Mouse (Mus musculus) kidney, postnatal 0 days (tissue): ENCODE data around the gene Mapkbp1. TPM values are rescaled to one million over a fixed set of nuclear protein-coding genes. Genes with fewer than 3 reads are reported as not detected.
A peak's percentile ranks its signal among the peaks of the same experiment; 100 is the strongest.

Source experiments
- ATAC-seq: fragments of 200-750 bp; cut with Nextera tagmentation; replicated peaks from 2 replicates; pipeline ENCODE4 v1.8.0; 2017; ENCODE audit warnings: low read depth, moderate number of reproducible peaks, moderate TSS enrichment, moderate library complexity; ENCODE audit not compliant: low FRiP score
- DNase-seq: peaks from one replicate; pipeline ENCODE4 v3.0.0-alpha.2; 2016; ENCODE audit warnings: low spot score
- H3K27ac ChIP-seq: fragments of 300-500 bp; sonication (generic); 2 replicates; pipeline ENCODE4 v1.5.1; 2014; ENCODE audit warnings: mild to moderate bottlenecking
- H3K27me3 ChIP-seq: fragments of 300-500 bp; sonication (generic); 2 replicates; pipeline ENCODE4 v1.6.1; 2014; ENCODE audit warnings: low read length, mixed read lengths; ENCODE audit not compliant: insufficient read depth
- H3K36me3 ChIP-seq: fragments of 300-500 bp; sonication (generic); 2 replicates; pipeline ENCODE4 v1.6.1; 2014; ENCODE audit warnings: low read length, mixed read lengths; ENCODE audit not compliant: insufficient read depth
- H3K4me1 ChIP-seq: fragments of 300-500 bp; sonication (generic); replicated peaks from 2 replicates; pipeline ENCODE4 v1.6.1; 2014; ENCODE audit warnings: antibody characterized with exemption, low read length, mixed read lengths; ENCODE audit not compliant: insufficient read depth
- H3K4me2 ChIP-seq: fragments of 300-500 bp; sonication (generic); 2 replicates; pipeline ENCODE4 v1.6.1; 2014; ENCODE audit warnings: mild to moderate bottlenecking, low read length, moderate library complexity, mixed read lengths
- H3K4me3 ChIP-seq: fragments of 300-500 bp; sonication (generic); replicated peaks from 2 replicates; pipeline ENCODE4 v1.5.1; 2014; ENCODE audit warnings: low read depth, low read length
- H3K9ac ChIP-seq: fragments of 300-500 bp; sonication (generic); 2 replicates; pipeline ENCODE4 v1.6.1; 2014; ENCODE audit warnings: low read depth, low read length
- H3K9me3 ChIP-seq: fragments of 300-500 bp; sonication (generic); replicated peaks from 2 replicates; pipeline ENCODE4 v1.6.1; 2016; ENCODE audit warnings: low read length, inconsistent platforms, mixed read lengths
- CTCF ChIP-seq: IDR thresholded peaks from 2 replicates; pipeline ENCODE4 v1.5.1; 2016; ENCODE audit warnings: antibody characterized with exemption, low read depth, mild to moderate bottlenecking, moderate library complexity
- WGBS: fragments of 180-500 bp; shearing (Covaris S2); extraction: QIAGEN DNeasy Blood & Tissue Kit; methylation state at CpG from one replicate; pipeline ENCODE4 v1.1.7; 2014; 5-methylcytosine and 5-hydroxymethylcytosine counted together
- polyA plus RNA-seq: library from polyadenylated mRNA; unstranded; fragments of >200 nt; fragmentation: Nextera tagmentation; extraction: Ambion mirVana; gene quantifications from 2 replicates; pipeline ENCODE4 v1.2.1, GENCODE M21; 2015

Mapkbp1 gene
- 1.9 and 2.0 TPM in 2 replicates for polyA plus RNA-seq

- Histone ChIP-seq H3K27me3 (no peaks in the 10 kb centered on the region), H3K4me3 (peak within 1 kb of the TSS; percentile 87), H3K4me1 (peaks cover 9% of the 10 kb centered on the region; the same call in 1 of the 2 replicates), H3K36me3 (0 out of 2 replicates have a peak, but pooled peaks cover 2% of the 10 kb centered on the region), H3K9me3 (no peaks in the 10 kb centered on the region), H3K27ac (peak within 1 kb of the TSS; percentile 77), H3K4me2 (peak within 1 kb of the TSS; percentile 68), H3K9ac (peak within 1 kb of the TSS; percentile 84)
- DNase-seq = no peak
- ATAC-seq = peak; percentile 91
- under 1% methylated on average over 19 of the region's 19 CpGs for WGBS
- no peak; the same call in 1 of the 2 replicates for TF ChIP-seq CTCF
Measured at GRCm38 (mm10) chr2:119972537-119972879, at the start of gene Mapkbp1. Gene Mapkbp1 (plus strand): TSS chr2:119972699.

- 0 out of 2 replicates have a peak, but pooled peaks cover 2% of the 10 kb centered on the region for H3K36me3 ChIP-seq
- no peak overlapping the region for H3K9ac ChIP-seq
- 34% methylated on average over 9 of the region's 9 CpGs for WGBS
- H3K4me3 ChIP-seq = no peak overlapping the region
- no peaks in the 10 kb centered on the region for H3K27me3 ChIP-seq
- H3K27ac ChIP-seq = no peak overlapping the region
- no peak overlapping the region for H3K4me2 ChIP-seq
- ATAC-seq (no peak), DNase-seq (peak; percentile 85)
- H3K4me1 ChIP-seq = peaks cover 9% of the 10 kb centered on the region; the same call in 1 of the 2 replicates
- peak; percentile 91 for TF ChIP-seq CTCF
- H3K9me3 ChIP-seq = no peaks in the 10 kb centered on the region
Measured at GRCm38 (mm10) chr2:119970571-119970970, 1.9 kb upstream of the Mapkbp1 start.

DNA sequence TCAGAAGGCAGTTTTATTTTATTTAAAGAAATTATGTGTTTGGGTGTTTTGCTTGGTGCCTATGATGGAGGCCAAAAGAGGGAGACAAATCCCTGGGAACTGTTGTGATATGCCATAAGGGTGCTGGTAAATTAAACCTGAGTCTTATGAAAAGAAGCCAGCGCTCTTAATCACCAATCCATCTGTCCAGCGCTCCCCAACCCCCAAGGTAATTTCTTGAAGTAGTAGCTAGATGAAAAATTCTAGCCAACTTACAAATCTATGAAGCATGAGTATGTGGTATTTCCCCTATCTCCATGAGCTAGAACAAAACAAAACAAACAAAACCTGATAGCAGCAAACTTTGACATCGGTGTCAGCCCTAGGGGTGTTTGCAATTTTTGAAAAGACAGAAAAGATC, 1.2 kb upstream of the Mapkbp1 start:
- Histone ChIP-seq H3K36me3 (0 out of 2 replicates have a peak, but pooled peaks cover 2% of the 10 kb centered on the region), H3K4me2 (peak overlapping the region; percentile 68; the same call in 1 of the 2 replicates), H3K4me1 (peaks cover 9% of the 10 kb centered on the region; the same call in 1 of the 2 replicates), H3K27me3 (no peaks in the 10 kb centered on the region), H3K27ac (no peak overlapping the region), H3K9ac (no peak overlapping the region), H3K9me3 (no peaks in the 10 kb centered on the region), H3K4me3 (no peak overlapping the region)
- ATAC-seq = no peak
- no peak for DNase-seq
- 85% methylated on average over 3 of the region's 3 CpGs for WGBS
- TF ChIP-seq CTCF = no peak

DNA sequence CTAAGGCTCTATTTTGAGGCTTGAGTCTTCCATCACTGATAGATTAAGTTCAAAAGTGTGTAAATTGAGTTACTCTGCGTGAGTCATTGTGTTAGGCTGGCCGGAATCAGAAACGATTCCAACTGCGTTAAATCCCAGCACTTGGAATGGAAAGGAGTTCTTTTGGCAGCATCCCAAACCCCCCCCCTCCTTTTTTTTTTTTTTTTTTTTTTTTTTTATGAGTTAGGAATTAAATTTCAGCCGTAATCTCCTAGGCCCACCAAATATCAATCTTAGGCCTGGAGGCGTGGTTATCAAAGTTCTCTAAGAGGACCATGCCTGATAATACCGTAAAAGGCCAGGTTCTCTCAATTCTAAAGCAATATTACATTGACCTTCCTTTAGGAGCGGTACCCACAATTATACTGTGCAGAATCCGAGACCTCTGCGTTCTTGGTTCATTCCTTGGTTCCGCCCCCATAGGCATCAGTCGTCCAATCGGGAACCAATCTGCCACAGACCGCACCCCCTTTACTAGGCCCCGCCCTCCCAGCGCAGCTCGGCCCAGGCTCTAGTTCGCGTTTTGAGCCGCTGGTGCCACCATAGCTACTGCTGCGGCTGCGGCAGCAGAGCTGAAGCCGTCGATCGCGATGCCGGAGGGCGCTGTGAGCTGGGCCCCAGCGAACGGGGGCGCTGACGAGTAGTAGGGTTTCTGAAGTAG, 512 bp upstream of the Mapkbp1 start:
- Histone ChIP-seq H3K9me3 (no peaks in the 10 kb centered on the region), H3K4me3 (peak overlapping the region; percentile 87), H3K27me3 (no peaks in the 10 kb centered on the region), H3K4me1 (peaks cover 9% of the 10 kb centered on the region; the same call in 1 of the 2 replicates), H3K4me2 (peak overlapping the region; percentile 68), H3K27ac (peak overlapping the region; percentile 77), H3K9ac (peak overlapping the region; percentile 84), H3K36me3 (0 out of 2 replicates have a peak, but pooled peaks cover 2% of the 10 kb centered on the region)
- DNase-seq = peak; percentile 99
- TF ChIP-seq CTCF = peak; percentile 62
- ATAC-seq = peak; percentile 99
- 1% methylated on average over 32 of the region's 32 CpGs for WGBS

DNA sequence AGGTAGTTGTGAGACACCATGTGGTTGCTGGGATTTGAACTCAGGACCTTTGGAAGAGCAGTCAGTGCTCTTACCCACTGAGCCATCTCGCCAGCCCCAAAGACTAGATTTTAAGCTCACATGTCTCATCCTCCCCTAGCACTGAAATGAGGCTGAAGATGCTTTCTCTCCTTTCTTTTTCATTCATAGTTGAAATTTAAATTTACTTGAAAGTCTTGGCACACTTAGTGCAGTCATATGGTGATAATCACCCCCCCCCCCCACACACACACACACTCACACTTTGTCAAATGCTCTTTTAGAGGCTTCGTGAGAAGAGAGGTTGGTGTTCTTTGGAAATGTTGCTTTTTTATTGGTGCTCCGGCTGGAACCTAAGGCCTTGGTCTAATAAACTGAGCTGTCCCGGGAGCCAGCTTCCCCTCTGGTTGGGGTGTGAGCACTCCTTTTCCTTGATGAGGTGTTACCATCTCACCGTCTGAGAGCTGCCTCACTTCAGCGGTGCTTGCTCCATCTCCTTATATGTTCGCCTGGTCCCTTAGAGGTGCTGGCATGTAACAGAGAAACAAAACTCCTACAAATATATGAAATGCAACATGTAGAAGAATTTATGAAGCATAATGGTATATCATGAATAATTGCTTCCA, 8.0 kb downstream of the Mapkbp1 start:
- H3K4me1 ChIP-seq = no peaks in the 10 kb centered on the region
- no peak overlapping the region for H3K4me2 ChIP-seq
- H3K27ac ChIP-seq = no peak overlapping the region
- TF ChIP-seq CTCF = no peak
- H3K9me3 ChIP-seq = no peaks in the 10 kb centered on the region
- no peaks in the 10 kb centered on the region for H3K36me3 ChIP-seq
- no peak overlapping the region for H3K4me3 ChIP-seq
- no peak overlapping the region for H3K9ac ChIP-seq
- DNase-seq (no peak), ATAC-seq (no peak)
- no peaks in the 10 kb centered on the region for H3K27me3 ChIP-seq
- 64% methylated on average over 7 of the region's 7 CpGs for WGBS

GRCm38 (mm10) chr2:119981631-119982030, 9.1 kb downstream of the Mapkbp1 start:
- Histone ChIP-seq H3K4me3 (no peak overlapping the region), H3K27me3 (no peaks in the 10 kb centered on the region), H3K4me2 (no peak overlapping the region), H3K9me3 (no peaks in the 10 kb centered on the region), H3K27ac (no peak overlapping the region), H3K4me1 (no peaks in the 10 kb centered on the region), H3K36me3 (no peaks in the 10 kb centered on the region), H3K9ac (no peak overlapping the region)
- TF ChIP-seq CTCF = no peak
- ATAC-seq (no peak), DNase-seq (no peak)
- 79% methylated on average over 2 of the region's 2 CpGs for WGBS
